Mouse (Mus musculus) fat pad, adult 2 months (tissue): Measurements from ENCODE around the gene Ntn4.

Source experiments
- DNase-seq: peaks from one replicate; pipeline ENCODE4 v3.0.0-alpha.2; 2011; ENCODE audit warnings: low read depth, low spot score; ENCODE audit errors: extremely low read depth

Gene Ntn4

GRCm38 (mm10) chr10:93641821-93642746, 1.6 kb downstream of the Ntn4 start:
- no peak for DNase-seq

- DNase-seq = no peak
Observed at GRCm38 (mm10) chr10:93642897-93643296, 2.4 kb downstream of the Ntn4 start.

- no peak for DNase-seq
Observed at GRCm38 (mm10) chr10:93644451-93644941, 4.0 kb downstream of the Ntn4 start.

- peak; percentile 52 for DNase-seq
Observed at GRCm38 (mm10) chr10:93647655-93648561, 7.4 kb downstream of the Ntn4 start.

- DNase-seq = no peak
Observed at GRCm38 (mm10) chr10:93648598-93649102, 8.2 kb downstream of the Ntn4 start.

GRCm38 (mm10) chr10:93649127-93649526, 8.6 kb downstream of the Ntn4 start:
- no peak for DNase-seq

- DNase-seq = no peak
Observed at GRCm38 (mm10) chr10:93649600-93649999, 9.1 kb downstream of the Ntn4 start.

- DNase-seq = no peak
Observed at GRCm38 (mm10) chr10:93653322-93653721, 12.8 kb downstream of the Ntn4 start.

- no peak for DNase-seq
Observed at GRCm38 (mm10) chr10:93655428-93655827, 14.9 kb downstream of the Ntn4 start.

- no peak for DNase-seq
Observed at GRCm38 (mm10) chr10:93659792-93660191, 19.3 kb downstream of the Ntn4 start.

- DNase-seq = no peak
Observed at GRCm38 (mm10) chr10:93661348-93661991, 21.0 kb downstream of the Ntn4 start.

GRCm38 (mm10) chr10:93662018-93662417, 21.5 kb downstream of the Ntn4 start:
- no peak for DNase-seq

GRCm38 (mm10) chr10:93666222-93666621, 25.7 kb downstream of the Ntn4 start:
- no peak for DNase-seq

GRCm38 (mm10) chr10:93666996-93667395, 26.5 kb downstream of the Ntn4 start:
- DNase-seq = no peak

GRCm38 (mm10) chr10:93672646-93673479, 32.4 kb downstream of the Ntn4 start:
- peak; percentile 14 for DNase-seq

GRCm38 (mm10) chr10:93679191-93680007, 38.9 kb downstream of the Ntn4 start:
- no peak for DNase-seq

GRCm38 (mm10) chr10:93680680-93681377, 40.3 kb downstream of the Ntn4 start:
- DNase-seq = no peak

- DNase-seq = no peak
Observed at GRCm38 (mm10) chr10:93682185-93682747, 41.8 kb downstream of the Ntn4 start.
